Mouse (Mus musculus): ENCODE results near the gene Atp2a2. TPM values are rescaled to one million over a fixed set of nuclear protein-coding genes. Genes with fewer than 3 reads are reported as not detected.
A peak's percentile ranks its signal among the peaks of the same experiment; 100 is the strongest.

The Atp2a2 gene
- polyA plus RNA-seq, 1 experiment from 2014 or later: 53.2 TPM

DNA sequence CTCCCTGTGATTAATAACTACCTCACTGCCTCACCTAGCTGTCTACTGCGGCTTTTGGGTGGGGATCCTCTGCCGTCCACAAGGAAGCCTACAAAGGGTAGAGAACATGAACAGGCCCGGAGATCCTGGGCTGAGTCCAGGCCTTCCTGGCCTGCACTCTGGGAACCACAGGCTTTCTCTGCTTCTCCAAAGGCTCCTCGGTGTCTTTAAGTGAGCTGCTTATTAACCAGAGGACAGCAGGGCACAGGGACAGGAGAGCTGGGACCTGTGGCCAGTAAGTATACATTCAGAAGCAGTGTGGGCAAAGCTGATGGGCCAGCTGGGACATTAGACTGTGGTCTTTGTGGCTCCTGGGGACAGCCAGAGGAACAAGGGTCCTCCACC lies 22.8 kb upstream of the Atp2a2 start:
- H3K9me3 ChIP-seq (ENCODE audit: control insufficient read depth, low read length): no peaks in the 10 kb centered on the region
- H3K4me1 ChIP-seq (ENCODE audit: control insufficient read depth, insufficient read depth, low read length): peaks cover 37% of the 10 kb centered on the region
- no peak for ATAC-seq (ENCODE audit: low FRiP score, low TSS enrichment)
- no peaks in the 10 kb centered on the region for H3K27me3 ChIP-seq (ENCODE audit: control insufficient read depth, insufficient read depth, low read length)
- 74% methylated on average over 4 of the region's 4 CpGs for WGBS
- 0 out of 2 replicates have a peak overlapping the region, but pooled peaks have one; percentile 2 for H3K9ac ChIP-seq (ENCODE audit: low read depth, low read length)
- H3K27ac ChIP-seq (ENCODE audit: low read depth, low read length): 0 out of 2 replicates have a peak overlapping the region, but pooled peaks have one; percentile 8
- H3K4me2 ChIP-seq (replicated peaks; ENCODE audit: low read depth, low read length): no peak overlapping the region
- no peak overlapping the region for H3K4me3 ChIP-seq (ENCODE audit: low read length)
- H3K36me3 ChIP-seq (ENCODE audit: control insufficient read depth, insufficient read depth, low read length): no peaks in the 10 kb centered on the region

DNA sequence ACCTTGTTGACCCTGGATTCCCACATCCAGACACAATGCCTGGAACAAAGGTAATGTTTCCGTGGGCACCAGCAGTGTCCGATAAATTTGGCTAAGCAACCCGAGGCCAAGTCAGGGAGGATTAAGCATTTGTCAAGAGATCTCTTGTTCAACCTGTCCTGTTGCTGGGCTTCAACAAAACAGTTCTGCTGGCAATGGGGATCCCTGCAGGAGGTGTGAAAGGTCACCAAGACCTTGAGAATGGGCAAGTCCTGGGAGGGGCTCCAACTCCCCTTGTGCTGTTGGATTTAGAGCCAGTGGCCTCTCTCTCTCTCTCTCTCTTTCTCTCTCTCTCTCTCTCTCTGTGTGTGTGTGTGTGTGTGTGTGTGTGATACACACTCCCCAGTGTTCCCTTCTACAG lies 22.2 kb upstream of the Atp2a2 start:
- WGBS: 84% methylated on average over 3 of the region's 3 CpGs
- no peaks in the 10 kb centered on the region for H3K36me3 ChIP-seq (ENCODE audit: control insufficient read depth, insufficient read depth, low read length)
- no peak overlapping the region for H3K4me2 ChIP-seq (replicated peaks; ENCODE audit: low read depth, low read length)
- no peak overlapping the region for H3K9ac ChIP-seq (ENCODE audit: low read depth, low read length)
- no peaks in the 10 kb centered on the region for H3K9me3 ChIP-seq (ENCODE audit: control insufficient read depth, low read length)
- no peak for ATAC-seq (ENCODE audit: low FRiP score, low TSS enrichment)
- no peaks in the 10 kb centered on the region for H3K27me3 ChIP-seq (ENCODE audit: control insufficient read depth, insufficient read depth, low read length)
- no peak overlapping the region for H3K27ac ChIP-seq (ENCODE audit: low read depth, low read length)
- H3K4me1 ChIP-seq (ENCODE audit: control insufficient read depth, insufficient read depth, low read length): peaks cover 34% of the 10 kb centered on the region
- no peak overlapping the region for H3K4me3 ChIP-seq (ENCODE audit: low read length)

DNA sequence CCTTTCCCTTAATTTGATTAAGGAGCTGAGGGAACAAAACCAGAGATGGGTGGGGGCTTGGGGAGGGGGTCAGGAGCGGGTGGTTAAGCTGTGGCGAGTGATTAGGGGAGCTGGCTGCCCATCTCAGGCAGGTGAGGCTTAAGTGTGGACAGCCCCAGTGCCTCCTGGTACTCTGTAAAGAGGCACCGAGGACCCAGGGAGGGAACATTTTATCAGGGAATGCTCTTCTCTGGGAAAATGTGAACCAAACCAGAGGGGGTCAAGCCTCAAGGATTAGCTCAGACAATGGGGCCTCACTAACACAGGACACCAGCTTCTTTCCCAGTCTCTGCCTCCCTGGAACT lies 19.1 kb upstream of the Atp2a2 start:
- WGBS: 57% methylated on average over 3 of the region's 3 CpGs

DNA sequence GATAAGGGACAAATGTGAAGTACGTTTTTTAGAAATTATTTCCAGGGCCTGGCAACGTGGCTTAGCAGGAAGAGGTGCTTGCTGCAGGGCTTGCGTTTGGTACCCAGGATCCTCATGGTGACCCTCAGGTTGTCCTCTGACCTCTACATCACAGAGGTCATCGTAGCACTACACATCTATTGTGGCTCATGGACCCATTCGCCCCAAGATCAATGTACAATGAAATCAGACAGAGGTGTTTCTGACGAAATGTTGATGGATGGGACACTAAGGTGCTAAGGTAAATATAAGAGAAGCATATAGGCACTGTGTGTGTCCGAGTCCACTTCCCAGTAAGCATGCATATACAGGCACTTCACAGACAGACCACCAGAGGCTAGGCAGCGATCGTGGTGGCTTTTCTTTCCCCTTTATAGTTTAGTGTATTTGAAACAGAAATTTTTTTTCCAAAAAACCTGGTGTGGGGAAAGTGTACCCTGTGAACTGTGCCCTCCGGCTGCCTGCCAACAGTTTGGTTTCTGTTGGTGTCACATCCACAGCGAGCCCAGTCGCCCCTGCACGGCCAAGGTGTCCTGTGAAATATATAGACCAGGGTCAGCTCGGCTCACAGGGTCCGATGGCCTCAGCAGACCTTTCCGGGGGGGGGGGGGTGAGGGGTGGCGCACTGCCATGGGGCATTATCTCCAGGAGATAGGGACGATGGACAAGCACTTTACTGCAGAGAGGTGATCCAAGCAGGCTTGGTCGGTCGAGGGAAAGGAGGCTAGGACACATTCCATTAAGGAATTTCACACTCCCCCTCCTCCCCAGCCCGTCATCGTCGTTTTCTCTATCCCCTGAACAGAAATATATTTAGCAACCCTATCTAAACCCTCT lies 18.5 kb upstream of the Atp2a2 start:
- WGBS: 39% methylated on average over 23 of the region's 23 CpGs
- no peak overlapping the region for H3K9ac ChIP-seq (ENCODE audit: low read depth, low read length)
- no peak overlapping the region for H3K4me3 ChIP-seq (ENCODE audit: low read length)
- H3K9me3 ChIP-seq (ENCODE audit: control insufficient read depth, low read length): no peaks in the 10 kb centered on the region
- no peak overlapping the region for H3K27ac ChIP-seq (ENCODE audit: low read depth, low read length)
- no peaks in the 10 kb centered on the region for H3K27me3 ChIP-seq (ENCODE audit: control insufficient read depth, insufficient read depth, low read length)
- no peaks in the 10 kb centered on the region for H3K36me3 ChIP-seq (ENCODE audit: control insufficient read depth, insufficient read depth, low read length)
- H3K4me2 ChIP-seq (replicated peaks; ENCODE audit: low read depth, low read length): no peak overlapping the region
- peaks cover 20% of the 10 kb centered on the region for H3K4me1 ChIP-seq (ENCODE audit: control insufficient read depth, insufficient read depth, low read length)
- ATAC-seq (ENCODE audit: low FRiP score, low TSS enrichment): no peak

More for the DNA sequence above, 19.1 kb upstream of the Atp2a2 start:
- no peaks in the 10 kb centered on the region for H3K9me3 ChIP-seq (ENCODE audit: control insufficient read depth, low read length)
- no peak overlapping the region for H3K27ac ChIP-seq (ENCODE audit: low read depth, low read length)
- no peak overlapping the region for H3K4me3 ChIP-seq (ENCODE audit: low read length)
- H3K4me2 ChIP-seq (replicated peaks; ENCODE audit: low read depth, low read length): no peak overlapping the region
- ATAC-seq (ENCODE audit: low FRiP score, low TSS enrichment): no peak
- H3K36me3 ChIP-seq (ENCODE audit: control insufficient read depth, insufficient read depth, low read length): no peaks in the 10 kb centered on the region
- no peaks in the 10 kb centered on the region for H3K27me3 ChIP-seq (ENCODE audit: control insufficient read depth, insufficient read depth, low read length)
- peaks cover 20% of the 10 kb centered on the region for H3K4me1 ChIP-seq (ENCODE audit: control insufficient read depth, insufficient read depth, low read length)
- no peak overlapping the region for H3K9ac ChIP-seq (ENCODE audit: low read depth, low read length)

DNA sequence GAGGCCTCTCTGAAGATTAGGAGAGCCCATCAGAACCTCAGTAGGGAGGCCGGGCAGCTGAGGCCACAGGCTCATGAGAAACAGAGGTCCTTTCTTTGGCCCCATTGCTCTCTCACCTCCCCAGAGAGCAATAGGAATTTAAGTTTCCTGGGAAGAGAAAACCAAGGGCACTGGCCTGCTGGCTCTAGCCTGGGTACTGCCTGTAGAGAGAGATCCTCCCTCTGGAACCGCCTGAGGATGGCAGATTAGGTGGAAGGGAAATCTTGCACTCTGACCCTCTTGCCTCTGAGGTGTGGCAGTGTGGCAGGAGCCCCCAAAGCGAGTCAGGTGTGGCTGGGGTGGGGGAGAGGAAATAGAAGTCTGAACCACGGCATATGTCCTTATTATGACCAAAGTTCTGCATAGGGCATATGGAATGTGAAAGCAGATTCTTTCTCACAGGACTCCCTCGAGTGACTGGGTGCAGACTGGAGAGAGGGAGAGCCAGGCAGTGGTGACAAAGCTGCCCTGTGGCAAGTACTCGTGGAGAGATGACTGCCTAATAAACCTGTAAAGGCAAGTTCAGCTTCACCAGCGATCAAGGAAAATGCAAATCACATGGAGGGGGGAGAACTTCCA lies 17.1 kb upstream of the Atp2a2 start:
- Histone ChIP-seq H3K4me1 (ENCODE audit: control insufficient read depth, insufficient read depth, low read length) (peaks cover 19% of the 10 kb centered on the region), H3K4me3 (ENCODE audit: low read length) (no peak overlapping the region), H3K9ac (ENCODE audit: low read depth, low read length) (no peak overlapping the region), H3K27me3 (ENCODE audit: control insufficient read depth, insufficient read depth, low read length) (no peaks in the 10 kb centered on the region), H3K36me3 (ENCODE audit: control insufficient read depth, insufficient read depth, low read length) (no peaks in the 10 kb centered on the region), H3K27ac (ENCODE audit: low read depth, low read length) (no peak overlapping the region), H3K9me3 (ENCODE audit: control insufficient read depth, low read length) (no peaks in the 10 kb centered on the region), H3K4me2 (replicated peaks; ENCODE audit: low read depth, low read length) (no peak overlapping the region)
- no peak for ATAC-seq (ENCODE audit: low FRiP score, low TSS enrichment)
- WGBS: 37% methylated on average over 7 of the region's 7 CpGs

DNA sequence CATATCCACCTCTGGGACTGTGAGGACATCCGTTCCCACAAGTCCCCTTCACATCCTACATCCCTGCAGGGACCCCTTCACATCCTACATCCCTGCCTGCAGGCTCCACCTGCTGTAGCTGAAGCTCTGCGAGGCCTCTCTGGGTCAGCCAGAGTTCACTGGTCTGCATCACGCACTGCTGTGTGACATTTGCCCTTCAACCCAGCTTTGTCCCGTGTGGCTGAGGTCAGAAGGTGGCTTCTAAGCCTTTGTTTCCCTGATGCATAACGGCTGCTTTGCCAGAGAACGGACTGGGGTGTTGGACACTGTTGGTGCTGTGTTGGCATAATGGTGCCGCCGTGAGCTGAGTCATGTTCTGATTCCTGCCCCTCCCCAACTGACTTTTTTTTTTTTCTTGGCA lies 16.2 kb upstream of the Atp2a2 start:
- no peak overlapping the region for H3K4me3 ChIP-seq (ENCODE audit: low read length)
- no peak for ATAC-seq (ENCODE audit: low FRiP score, low TSS enrichment)
- H3K9me3 ChIP-seq (ENCODE audit: control insufficient read depth, low read length): no peaks in the 10 kb centered on the region
- peaks cover 25% of the 10 kb centered on the region for H3K4me1 ChIP-seq (ENCODE audit: control insufficient read depth, insufficient read depth, low read length)
- no peaks in the 10 kb centered on the region for H3K36me3 ChIP-seq (ENCODE audit: control insufficient read depth, insufficient read depth, low read length)
- H3K4me2 ChIP-seq (replicated peaks; ENCODE audit: low read depth, low read length): no peak overlapping the region
- H3K27me3 ChIP-seq (ENCODE audit: control insufficient read depth, insufficient read depth, low read length): no peaks in the 10 kb centered on the region
- H3K27ac ChIP-seq (ENCODE audit: low read depth, low read length): no peak overlapping the region
- no peak overlapping the region for H3K9ac ChIP-seq (ENCODE audit: low read depth, low read length)
- WGBS: 25% methylated on average over 8 of the region's 8 CpGs

DNA sequence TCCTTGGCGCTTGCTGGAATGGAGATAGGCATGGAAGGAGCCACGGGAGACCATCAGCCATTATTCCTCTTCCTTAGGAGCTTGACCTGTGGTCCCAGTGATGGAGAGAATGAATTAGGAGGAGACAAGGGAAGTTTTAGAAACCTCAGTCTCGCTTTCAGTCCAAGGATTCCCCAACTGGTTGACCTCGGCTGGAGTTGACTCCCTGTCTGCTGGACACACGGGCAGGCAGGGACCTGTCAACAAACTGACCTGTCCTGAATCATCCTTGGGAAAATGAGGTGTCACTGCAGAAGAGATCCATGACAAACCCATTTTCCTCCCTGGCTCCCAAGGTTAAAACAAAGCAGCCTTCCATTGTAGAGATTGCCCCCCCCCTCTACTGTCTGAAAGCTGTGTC lies 14.9 kb upstream of the Atp2a2 start:
- peaks cover 29% of the 10 kb centered on the region for H3K4me1 ChIP-seq (ENCODE audit: control insufficient read depth, insufficient read depth, low read length)
- no peak overlapping the region for H3K9ac ChIP-seq (ENCODE audit: low read depth, low read length)
- H3K36me3 ChIP-seq (ENCODE audit: control insufficient read depth, insufficient read depth, low read length): no peaks in the 10 kb centered on the region
- H3K4me2 ChIP-seq (replicated peaks; ENCODE audit: low read depth, low read length): no peak overlapping the region
- no peaks in the 10 kb centered on the region for H3K27me3 ChIP-seq (ENCODE audit: control insufficient read depth, insufficient read depth, low read length)
- H3K9me3 ChIP-seq (ENCODE audit: control insufficient read depth, low read length): no peaks in the 10 kb centered on the region
- no peak overlapping the region for H3K4me3 ChIP-seq (ENCODE audit: low read length)
- WGBS: 81% methylated on average over 5 of the region's 5 CpGs
- no peak for ATAC-seq (ENCODE audit: low FRiP score, low TSS enrichment)
- H3K27ac ChIP-seq (ENCODE audit: low read depth, low read length): no peak overlapping the region

DNA sequence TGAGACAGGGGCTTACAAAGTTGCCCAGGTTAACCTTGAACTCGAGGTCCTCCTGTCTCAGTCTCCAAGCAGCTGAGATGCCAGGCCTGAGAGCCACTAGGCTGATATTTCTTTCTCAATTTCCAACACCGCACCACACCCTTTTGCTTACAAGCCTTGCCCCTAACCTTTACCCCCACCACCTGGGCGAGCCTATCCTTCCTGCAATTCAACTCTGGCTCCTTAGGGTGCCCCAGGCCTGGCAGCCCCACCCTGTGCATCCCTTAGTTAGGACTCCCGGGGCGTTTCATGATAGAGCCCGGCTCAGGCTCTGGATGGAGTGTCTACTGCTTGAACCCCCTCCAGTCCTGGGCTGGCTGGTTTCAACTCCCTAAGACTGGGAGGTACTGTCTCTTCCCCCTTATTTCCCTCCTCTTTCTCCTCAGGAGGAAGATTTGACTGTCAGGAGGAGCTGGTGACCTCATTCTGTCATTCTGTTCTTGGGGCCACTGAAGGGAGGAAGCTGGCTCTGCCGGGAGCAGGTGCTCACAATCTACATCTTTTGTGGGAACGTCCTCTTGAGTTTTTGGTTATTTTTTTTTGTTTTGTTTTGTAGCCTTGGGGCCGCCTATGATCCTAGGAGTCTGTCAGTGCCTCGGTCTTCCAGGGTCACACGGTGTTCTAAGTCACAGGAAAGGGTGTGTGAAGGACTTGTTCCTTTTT lies 14.2 kb upstream of the Atp2a2 start:
- Histone ChIP-seq H3K27me3 (ENCODE audit: control insufficient read depth, insufficient read depth, low read length) (no peaks in the 10 kb centered on the region), H3K9ac (ENCODE audit: low read depth, low read length) (no peak overlapping the region), H3K4me2 (replicated peaks; ENCODE audit: low read depth, low read length) (no peak overlapping the region), H3K27ac (ENCODE audit: low read depth, low read length) (no peak overlapping the region), H3K4me3 (ENCODE audit: low read length) (no peak overlapping the region), H3K4me1 (ENCODE audit: control insufficient read depth, insufficient read depth, low read length) (peaks cover 36% of the 10 kb centered on the region), H3K36me3 (ENCODE audit: control insufficient read depth, insufficient read depth, low read length) (no peaks in the 10 kb centered on the region), H3K9me3 (ENCODE audit: control insufficient read depth, low read length) (no peaks in the 10 kb centered on the region)
- 78% methylated on average over 11 of the region's 11 CpGs for WGBS
- ATAC-seq (ENCODE audit: low FRiP score, low TSS enrichment): no peak

DNA sequence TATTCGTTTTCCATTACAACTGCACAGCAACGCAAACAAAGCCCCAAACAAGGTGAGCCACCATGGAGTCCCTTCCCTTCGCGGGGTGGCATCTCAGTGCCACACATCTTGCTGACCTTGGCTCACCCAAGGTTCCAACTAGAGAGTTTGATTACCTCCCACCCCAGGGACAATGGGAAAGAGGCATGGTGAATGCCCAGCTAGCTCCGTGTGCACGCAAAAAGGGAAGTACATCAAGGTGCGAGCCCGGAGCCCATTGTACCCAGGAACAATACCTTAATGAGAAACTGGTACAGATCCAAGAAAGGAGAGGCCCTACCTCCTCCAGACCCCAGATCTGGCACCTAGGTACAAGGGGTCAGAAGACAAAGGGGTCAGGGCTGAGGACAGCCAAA lies 12.1 kb upstream of the Atp2a2 start:
- Histone ChIP-seq H3K36me3 (ENCODE audit: control insufficient read depth, insufficient read depth, low read length) (no peaks in the 10 kb centered on the region), H3K9ac (ENCODE audit: low read depth, low read length) (no peak overlapping the region), H3K4me2 (replicated peaks; ENCODE audit: low read depth, low read length) (no peak overlapping the region), H3K4me1 (ENCODE audit: control insufficient read depth, insufficient read depth, low read length) (peaks cover 47% of the 10 kb centered on the region), H3K27me3 (ENCODE audit: control insufficient read depth, insufficient read depth, low read length) (no peaks in the 10 kb centered on the region), H3K9me3 (ENCODE audit: control insufficient read depth, low read length) (no peaks in the 10 kb centered on the region), H3K27ac (ENCODE audit: low read depth, low read length) (no peak overlapping the region), H3K4me3 (ENCODE audit: low read length) (no peak overlapping the region)
- ATAC-seq (ENCODE audit: low FRiP score, low TSS enrichment): no peak
- WGBS: 42% methylated on average over 8 of the region's 8 CpGs
